Mouse (Mus musculus) testis, adult 2 months (tissue): ENCODE results near the gene Ackr4.

Experiments used
- CTCF ChIP-seq: fragments of 200-500 bp; IDR thresholded peaks from 2 replicates; pipeline ENCODE4 v1.5.1; 2012; ENCODE audit warnings: low read depth, mild to moderate bottlenecking, inconsistent platforms, low read length, moderate library complexity; ENCODE audit not compliant: control insufficient read depth, insufficient read depth, insufficient replicate concordance
- POLR2A ChIP-seq: fragments of 200-500 bp; IDR thresholded peaks from 2 replicates; pipeline ENCODE4 v1.6.1; 2012; ENCODE audit warnings: low read depth, mild to moderate bottlenecking, inconsistent platforms, low read length, moderate library complexity; ENCODE audit not compliant: control insufficient read depth

DNA sequence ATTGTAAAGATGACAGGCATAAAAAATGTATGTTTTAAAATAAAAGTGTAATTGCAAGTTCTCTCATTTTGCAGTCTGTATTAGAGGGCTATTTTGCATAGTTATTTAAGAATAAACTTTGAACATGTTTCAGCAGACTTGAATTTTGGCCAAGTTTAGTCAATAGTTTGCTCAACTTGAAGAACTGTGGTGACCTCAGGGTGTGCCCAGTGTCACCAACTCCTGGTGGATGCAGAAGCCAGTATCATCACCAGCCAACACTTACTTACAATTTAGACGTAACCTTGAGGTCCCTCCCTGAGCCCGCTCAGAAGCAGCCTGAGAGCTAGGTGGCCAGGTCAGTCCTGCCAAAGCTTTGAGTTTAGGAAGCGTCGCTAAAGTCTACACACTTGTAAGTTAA, 83.1 kb downstream of the Ackr4 start:
- TF ChIP-seq POLR2A (no peak), CTCF (no peak)
